Mouse (Mus musculus): Measurements from ENCODE around the gene Cyp24a1. TPM values are rescaled to one million over a fixed set of nuclear protein-coding genes. Genes with fewer than 3 reads are reported as not detected.
"Not testable (repeated sequence)": the region's sequence is repeated elsewhere in the genome, so short reads cannot be mapped to it uniquely, and the experiment has no call there.

The Cyp24a1 gene
- total RNA-seq, 1 experiment: not detected

- no peak for TF ChIP-seq CHD2 (IDR thresholded peaks at IDR 0.05; ENCODE audit: low read depth, low read length)
- in situ Hi-C loops (cut with MboI; ENCODE audit: low sequenced_read_pairs in 2 of 2, unreplicated experiment in 2 of 2): loop anchor here in 1 of 2 experiments (10.0 kb wide), 1 partner anchor 405 kb away; no protein-coding TSS in a partner anchor
- H3K36me3 ChIP-seq (ENCODE audit: control insufficient read depth, insufficient read depth, low read length, poor library complexity, severe bottlenecking): no peaks in the 10 kb centered on the region
- H3K9ac ChIP-seq (ENCODE audit: insufficient read depth, low read depth, low read length, poor library complexity, severe bottlenecking): no peak overlapping the region
- H3K27ac ChIP-seq (ENCODE audit: insufficient read depth, low read depth, low read length, poor library complexity, severe bottlenecking): no peak overlapping the region
- H3K4me1 ChIP-seq (ENCODE audit: control insufficient read depth in 2 of 2, insufficient read depth in 2 of 2, low read length in 2 of 2, poor library complexity in 1 of 2): peaks cover 1 to 7% of the 10 kb centered on the region in 2 experiments; a peak in 1 of 4 replicates
- H3K4me3 ChIP-seq (ENCODE audit: insufficient read depth in 1 of 2, low read depth in 1 of 2, low read length in 2 of 2, poor library complexity in 1 of 2, severe bottlenecking in 1 of 2): no peak overlapping the region
- no peaks in the 10 kb centered on the region for H3K9me3 ChIP-seq (ENCODE audit: control insufficient read depth, insufficient read depth, low read depth, low read length)
- DNase-seq (ENCODE audit: low read depth, low spot score): no peak
Observed at GRCm38 (mm10) chr2:170459805-170460204, 37.1 kb downstream of the Cyp24a1 start.

GRCm38 (mm10) chr2:170459183-170459582 lies 37.8 kb downstream of the Cyp24a1 start:
- Histone ChIP-seq H3K4me1 (ENCODE audit: control insufficient read depth in 2 of 2, insufficient read depth in 2 of 2, low read length in 2 of 2, poor library complexity in 1 of 2) (peaks cover 1 to 7% of the 10 kb centered on the region in 2 experiments; a peak in 1 of 4 replicates), H3K9me3 (ENCODE audit: control insufficient read depth, insufficient read depth, low read depth, low read length) (no peaks in the 10 kb centered on the region), H3K9ac (ENCODE audit: insufficient read depth, low read depth, low read length, poor library complexity, severe bottlenecking) (no peak overlapping the region), H3K27ac (ENCODE audit: insufficient read depth, low read depth, low read length, poor library complexity, severe bottlenecking) (no peak overlapping the region), H3K36me3 (ENCODE audit: control insufficient read depth, insufficient read depth, low read length, poor library complexity, severe bottlenecking) (no peaks in the 10 kb centered on the region), H3K4me3 (ENCODE audit: insufficient read depth in 1 of 2, low read depth in 1 of 2, low read length in 2 of 2, poor library complexity in 1 of 2, severe bottlenecking in 1 of 2) (no peak overlapping the region)
- DNase-seq (ENCODE audit: low read depth, low spot score): no peak
- no peak for TF ChIP-seq CHD2 (IDR thresholded peaks at IDR 0.05; ENCODE audit: low read depth, low read length)
- TF ChIP-seq ZNF384 (IDR thresholded peaks at IDR 0.05; ENCODE audit: low read depth, low read length): no peak
- TF ChIP-seq MAFK (IDR thresholded peaks at IDR 0.05; ENCODE audit: insufficient read depth, low read depth, low read length): no peak
- no peak for TF ChIP-seq ZC3H11A (IDR thresholded peaks at IDR 0.05; ENCODE audit: borderline replicate concordance, low read depth, low read length)
- no peak for TF ChIP-seq HCFC1 (IDR thresholded peaks at IDR 0.05; ENCODE audit: borderline replicate concordance, insufficient read depth, low read length)
- in situ Hi-C loops (cut with MboI; ENCODE audit: low sequenced_read_pairs in 2 of 2, unreplicated experiment in 2 of 2): loop anchor here in 1 of 2 experiments (10.0 kb wide), 1 partner anchor 406 kb away; no protein-coding TSS in a partner anchor

- not testable (repeated sequence) for H3K9me3 ChIP-seq (ENCODE audit: control insufficient read depth, insufficient read depth, low read depth, low read length); H3K36me3 ChIP-seq (ENCODE audit: control insufficient read depth, insufficient read depth, low read length, poor library complexity, severe bottlenecking); DNase-seq (ENCODE audit: low read depth, low spot score); H3K9ac ChIP-seq (ENCODE audit: insufficient read depth, low read depth, low read length, poor library complexity, severe bottlenecking); H3K4me3 ChIP-seq (ENCODE audit: insufficient read depth in 1 of 2, low read depth in 1 of 2, low read length in 2 of 2, poor library complexity in 1 of 2, severe bottlenecking in 1 of 2); H3K27ac ChIP-seq (ENCODE audit: insufficient read depth, low read depth, low read length, poor library complexity, severe bottlenecking); H3K4me1 ChIP-seq (ENCODE audit: control insufficient read depth in 2 of 2, insufficient read depth in 2 of 2, low read length in 2 of 2, poor library complexity in 1 of 2)
- in situ Hi-C loops (cut with MboI; ENCODE audit: low sequenced_read_pairs in 2 of 2, unreplicated experiment in 2 of 2): loop anchor here (5.0 to 10.0 kb wide), 2 partner anchors 53 to 411 kb away; no protein-coding TSS in a partner anchor
Observed at GRCm38 (mm10) chr2:170453809-170454208, 43.1 kb downstream of the Cyp24a1 start.

- TF ChIP-seq CHD2 (IDR thresholded peaks at IDR 0.05; ENCODE audit: low read depth, low read length): no peak
- peak; percentile 90 for TF ChIP-seq ZC3H11A (IDR thresholded peaks at IDR 0.05; ENCODE audit: borderline replicate concordance, low read depth, low read length)
- TF ChIP-seq HCFC1 (IDR thresholded peaks at IDR 0.05; ENCODE audit: borderline replicate concordance, insufficient read depth, low read length): no peak
- no peak for TF ChIP-seq ZNF384 (IDR thresholded peaks at IDR 0.05; ENCODE audit: low read depth, low read length)
Observed at GRCm38 (mm10) chr2:170450933-170451332, 46.0 kb downstream of the Cyp24a1 start.

GRCm38 (mm10) chr2:170447651-170448050 lies 49.3 kb downstream of the Cyp24a1 start:
- H3K9ac ChIP-seq (ENCODE audit: insufficient read depth, low read depth, low read length, poor library complexity, severe bottlenecking): no peak overlapping the region
- no peak for DNase-seq (ENCODE audit: low read depth, low spot score)
- TF ChIP-seq CHD2 (IDR thresholded peaks at IDR 0.05; ENCODE audit: low read depth, low read length): no peak
- TF ChIP-seq ZC3H11A (IDR thresholded peaks at IDR 0.05; ENCODE audit: borderline replicate concordance, low read depth, low read length): no peak
- no peak for TF ChIP-seq HCFC1 (IDR thresholded peaks at IDR 0.05; ENCODE audit: borderline replicate concordance, insufficient read depth, low read length)
- TF ChIP-seq ZNF384 (IDR thresholded peaks at IDR 0.05; ENCODE audit: low read depth, low read length): no peak
- TF ChIP-seq MAFK (IDR thresholded peaks at IDR 0.05; ENCODE audit: insufficient read depth, low read depth, low read length): no peak
- H3K27ac ChIP-seq (ENCODE audit: insufficient read depth, low read depth, low read length, poor library complexity, severe bottlenecking): no peak overlapping the region
- H3K36me3 ChIP-seq (ENCODE audit: control insufficient read depth, insufficient read depth, low read length, poor library complexity, severe bottlenecking): no peaks in the 10 kb centered on the region
- in situ Hi-C loops (cut with MboI; ENCODE audit: low sequenced_read_pairs in 2 of 2, unreplicated experiment in 2 of 2): loop anchor here in 1 of 2 experiments (10.0 kb wide), 1 partner anchor 147 kb away; no protein-coding TSS in a partner anchor
- H3K4me3 ChIP-seq (ENCODE audit: insufficient read depth in 1 of 2, low read depth in 1 of 2, low read length in 2 of 2, poor library complexity in 1 of 2, severe bottlenecking in 1 of 2): no peak overlapping the region
- no peaks in the 10 kb centered on the region for H3K4me1 ChIP-seq (ENCODE audit: control insufficient read depth in 2 of 2, insufficient read depth in 2 of 2, low read length in 2 of 2, poor library complexity in 1 of 2)
- H3K9me3 ChIP-seq (ENCODE audit: control insufficient read depth, insufficient read depth, low read depth, low read length): no peaks in the 10 kb centered on the region

More at GRCm38 (mm10) chr2:170450933-170451332, 46.0 kb downstream of the Cyp24a1 start:
- peak; percentile 68 for DNase-seq (ENCODE audit: low read depth, low spot score)
- H3K9ac ChIP-seq (ENCODE audit: insufficient read depth, low read depth, low read length, poor library complexity, severe bottlenecking): no peak overlapping the region
- H3K4me1 ChIP-seq (ENCODE audit: control insufficient read depth in 2 of 2, insufficient read depth in 2 of 2, low read length in 2 of 2, poor library complexity in 1 of 2): 0 out of 4 replicates have a peak, but pooled peaks cover 0 to 2% of the 10 kb centered on the region in 2 experiments
- in situ Hi-C loops (cut with MboI; ENCODE audit: low sequenced_read_pairs in 2 of 2, unreplicated experiment in 2 of 2): loop anchor here (5.0 to 10.0 kb wide), 2 partner anchors 56 to 414 kb away; no protein-coding TSS in a partner anchor
- H3K27ac ChIP-seq (ENCODE audit: insufficient read depth, low read depth, low read length, poor library complexity, severe bottlenecking): no peak overlapping the region
- no peaks in the 10 kb centered on the region for H3K36me3 ChIP-seq (ENCODE audit: control insufficient read depth, insufficient read depth, low read length, poor library complexity, severe bottlenecking)
- no peak overlapping the region for H3K4me3 ChIP-seq (ENCODE audit: insufficient read depth in 1 of 2, low read depth in 1 of 2, low read length in 2 of 2, poor library complexity in 1 of 2, severe bottlenecking in 1 of 2)
- no peaks in the 10 kb centered on the region for H3K9me3 ChIP-seq (ENCODE audit: control insufficient read depth, insufficient read depth, low read depth, low read length)
